Mouse (Mus musculus) myocyte (in vitro differentiated cells): ENCODE data around the gene AL607142.1.

ENCODE experiments used
- MAX ChIP-seq: IDR thresholded peaks from one replicate; pipeline ENCODE4 v1.6.1; 2011; ENCODE audit warnings: low read depth, mild to moderate bottlenecking, control low read depth
- MYOG ChIP-seq, 3 experiments: IDR thresholded peaks; one replicate each; pipeline ENCODE4 v1.6.1; 2011; ENCODE audit warnings: control low read depth in 2 of 3, low read depth in 2 of 3, mild to moderate bottlenecking in 2 of 3; ENCODE audit not compliant: insufficient read length in 2 of 3, control insufficient read depth in 1 of 3, insufficient read depth in 1 of 3
- POLR2A ChIP-seq: IDR thresholded peaks from one replicate; pipeline ENCODE4 v1.6.1; 2011; ENCODE audit warnings: low read depth, mild to moderate bottlenecking, control low read depth, moderate library complexity; ENCODE audit not compliant: insufficient read length
- POLR2AphosphoS2 ChIP-seq: IDR thresholded peaks from one replicate; pipeline ENCODE4 v1.6.1; 2011; ENCODE audit warnings: low read depth, control low read depth; ENCODE audit not compliant: insufficient read length
- REST ChIP-seq: IDR thresholded peaks from one replicate; pipeline ENCODE4 v1.6.1; 2011; ENCODE audit warnings: mild to moderate bottlenecking, control low read depth, moderate library complexity; ENCODE audit not compliant: insufficient read depth, insufficient read length
- SRF ChIP-seq: IDR thresholded peaks from one replicate; pipeline ENCODE4 v1.6.1; 2011; ENCODE audit warnings: low read depth; ENCODE audit not compliant: control insufficient read depth, insufficient read length
- USF1 ChIP-seq: IDR thresholded peaks from one replicate; pipeline ENCODE4 v1.6.1; 2011; ENCODE audit warnings: low read depth, mild to moderate bottlenecking, control low read depth, moderate library complexity

GRCm38 (mm10) chr4:120063353-120064124, 1.3 kb upstream of the AL607142.1 start:
- TF ChIP-seq POLR2A (peak; percentile 7), USF1 (no peak), SRF (no peak), POLR2AphosphoS2 (no peak), REST (no peak), MAX (no peak), MYOG (IDR thresholded peaks at IDR 0.05; ENCODE audit: control insufficient read depth in 1 of 3, insufficient read depth in 1 of 3, insufficient read length in 2 of 3, low read depth in 2 of 3) (peak in 2 of 3 experiments; percentile 31 to 78)
